Mouse (Mus musculus): ENCODE data around the gene Entpd2. TPM values are rescaled to one million over a fixed set of nuclear protein-coding genes. Genes with fewer than 3 reads are reported as not detected.

Gene Entpd2
- polyA plus RNA-seq, 1 experiment from 2014 or later: not detected

Other genes starting within 250 kb of the Entpd2 start
- 44.6 and 60.5 TPM in 2 replicates for gene Nrarp, start 215.1 kb upstream of the Entpd2 start, polyA plus RNA-seq (2014; fragmentation: Nextera tagmentation; extraction: Ambion mirVana)
- 0.94 and 2.4 TPM in 2 replicates for gene Tor4a, start 199.0 kb upstream of the Entpd2 start, polyA plus RNA-seq (2014; fragmentation: Nextera tagmentation; extraction: Ambion mirVana)
- 89.6 and 93.7 TPM in 2 replicates for gene Nelfb, start 184.4 kb upstream of the Entpd2 start, polyA plus RNA-seq (2014; fragmentation: Nextera tagmentation; extraction: Ambion mirVana)
- not detected in 2 replicates for gene Stpg3, start 181.2 kb upstream of the Entpd2 start, polyA plus RNA-seq (2014; fragmentation: Nextera tagmentation; extraction: Ambion mirVana)
- gene Fam166a, start 177.1 kb upstream of the Entpd2 start, polyA plus RNA-seq (2014; fragmentation: Nextera tagmentation; extraction: Ambion mirVana): not detected in 2 replicates
- gene Tubb4b, start 171.2 kb upstream of the Entpd2 start, polyA plus RNA-seq (2014; fragmentation: Nextera tagmentation; extraction: Ambion mirVana): 519 and 526 TPM in 2 replicates
- gene Slc34a3, start 161.5 kb upstream of the Entpd2 start, polyA plus RNA-seq (2014; fragmentation: Nextera tagmentation; extraction: Ambion mirVana): not detected in 2 replicates
- gene Rnf224, start 159.1 kb upstream of the Entpd2 start, polyA plus RNA-seq (2014; fragmentation: Nextera tagmentation; extraction: Ambion mirVana): not detected in 2 replicates
- 21.7 and 23.9 TPM in 2 replicates for gene Rnf208, start 153.6 kb upstream of the Entpd2 start, polyA plus RNA-seq (2014; fragmentation: Nextera tagmentation; extraction: Ambion mirVana)
- gene Cysrt1, start 153.4 kb upstream of the Entpd2 start, polyA plus RNA-seq (2014; fragmentation: Nextera tagmentation; extraction: Ambion mirVana): not detected in 2 replicates
- 4.3 and 4.9 TPM in 2 replicates for gene AL732309.1, start 149.0 kb upstream of the Entpd2 start, polyA plus RNA-seq (2014; fragmentation: Nextera tagmentation; extraction: Ambion mirVana)
- 12.2 and 14.6 TPM in 2 replicates for gene Tmem203, start 140.4 kb upstream of the Entpd2 start, polyA plus RNA-seq (2014; fragmentation: Nextera tagmentation; extraction: Ambion mirVana)
- 4.0 and 4.5 TPM in 2 replicates for gene Tprn, start 133.3 kb upstream of the Entpd2 start, polyA plus RNA-seq (2014; fragmentation: Nextera tagmentation; extraction: Ambion mirVana)
- 244 and 248 TPM in 2 replicates for gene Ssna1, start 123.4 kb upstream of the Entpd2 start, polyA plus RNA-seq (2014; fragmentation: Nextera tagmentation; extraction: Ambion mirVana)
- 107 and 110 TPM in 2 replicates for gene Anapc2, start 123.4 kb upstream of the Entpd2 start, polyA plus RNA-seq (2014; fragmentation: Nextera tagmentation; extraction: Ambion mirVana)
- gene Tmem210, start 107.7 kb upstream of the Entpd2 start, polyA plus RNA-seq (2014; fragmentation: Nextera tagmentation; extraction: Ambion mirVana): not detected in 2 replicates
- gene Lrrc26, start 106.0 kb upstream of the Entpd2 start, polyA plus RNA-seq (2014; fragmentation: Nextera tagmentation; extraction: Ambion mirVana): not detected in 2 replicates
- 3.6 and 3.9 TPM in 2 replicates for gene Grin1, start 76.7 kb upstream of the Entpd2 start, polyA plus RNA-seq (2014; fragmentation: Nextera tagmentation; extraction: Ambion mirVana)
- gene Man1b1, start 63.5 kb upstream of the Entpd2 start, polyA plus RNA-seq (2014; fragmentation: Nextera tagmentation; extraction: Ambion mirVana): 86.7 and 133 TPM in 2 replicates
- gene Dpp7, start 39.5 kb upstream of the Entpd2 start, polyA plus RNA-seq (2014; fragmentation: Nextera tagmentation; extraction: Ambion mirVana): 13.4 and 21.3 TPM in 2 replicates
- 4.1 and 6.5 TPM in 2 replicates for gene Uap1l1, start 30.2 kb upstream of the Entpd2 start, polyA plus RNA-seq (2014; fragmentation: Nextera tagmentation; extraction: Ambion mirVana)
- 41.0 and 45.2 TPM in 2 replicates for gene Sapcd2, start 23.6 kb upstream of the Entpd2 start, polyA plus RNA-seq (2014; fragmentation: Nextera tagmentation; extraction: Ambion mirVana)
- gene Npdc1, start 3.5 kb downstream of the Entpd2 start, polyA plus RNA-seq (2014; fragmentation: Nextera tagmentation; extraction: Ambion mirVana): 123 and 151 TPM in 2 replicates
- gene Fut7, start 27.4 kb downstream of the Entpd2 start, polyA plus RNA-seq (2014; fragmentation: Nextera tagmentation; extraction: Ambion mirVana): 0.11 TPM in 1 of 2 replicates, not detected in the other
- 3.5 and 3.7 TPM in 2 replicates for gene Abca2, start 32.8 kb downstream of the Entpd2 start, polyA plus RNA-seq (2014; fragmentation: Nextera tagmentation; extraction: Ambion mirVana)
- gene Clic3, start 61.0 kb downstream of the Entpd2 start, polyA plus RNA-seq (2014; fragmentation: Nextera tagmentation; extraction: Ambion mirVana): 0.57 TPM in 1 of 2 replicates, not detected in the other
- gene Paxx, start 65.2 kb downstream of the Entpd2 start, polyA plus RNA-seq (2014; fragmentation: Nextera tagmentation; extraction: Ambion mirVana): 27.6 and 28.0 TPM in 2 replicates
- gene Ptgds, start 74.2 kb downstream of the Entpd2 start, polyA plus RNA-seq (2014; fragmentation: Nextera tagmentation; extraction: Ambion mirVana): 0.39 and 0.64 TPM in 2 replicates
- not detected in 2 replicates for gene Lcn12, start 98.0 kb downstream of the Entpd2 start, polyA plus RNA-seq (2014; fragmentation: Nextera tagmentation; extraction: Ambion mirVana)
- 64.2 and 75.3 TPM in 2 replicates for gene Fbxw5, start 104.9 kb downstream of the Entpd2 start, polyA plus RNA-seq (2014; fragmentation: Nextera tagmentation; extraction: Ambion mirVana)
- 4.0 and 6.1 TPM in 2 replicates for gene C8g, start 105.8 kb downstream of the Entpd2 start, polyA plus RNA-seq (2014; fragmentation: Nextera tagmentation; extraction: Ambion mirVana)
- gene Traf2, start 151.1 kb downstream of the Entpd2 start, polyA plus RNA-seq (2014; fragmentation: Nextera tagmentation; extraction: Ambion mirVana): 25.3 and 32.3 TPM in 2 replicates
- gene Edf1, start 162.0 kb downstream of the Entpd2 start, polyA plus RNA-seq (2014; fragmentation: Nextera tagmentation; extraction: Ambion mirVana): 380 and 436 TPM in 2 replicates
- gene Mamdc4, start 179.0 kb downstream of the Entpd2 start, polyA plus RNA-seq (2014; fragmentation: Nextera tagmentation; extraction: Ambion mirVana): 3.0 and 4.2 TPM in 2 replicates
- 161 and 167 TPM in 2 replicates for gene Phpt1, start 179.3 kb downstream of the Entpd2 start, polyA plus RNA-seq (2014; fragmentation: Nextera tagmentation; extraction: Ambion mirVana)
- gene Ajm1, start 185.9 kb downstream of the Entpd2 start, polyA plus RNA-seq (2014; fragmentation: Nextera tagmentation; extraction: Ambion mirVana): 0.38 and 0.59 TPM in 2 replicates
- 53.3 and 55.3 TPM in 2 replicates for gene Rabl6, start 212.6 kb downstream of the Entpd2 start, polyA plus RNA-seq (2014; fragmentation: Nextera tagmentation; extraction: Ambion mirVana)
- 0.14 and 0.22 TPM in 2 replicates for gene Ccdc183, start 221.8 kb downstream of the Entpd2 start, polyA plus RNA-seq (2014; fragmentation: Nextera tagmentation; extraction: Ambion mirVana)
- gene Tmem141, start 226.1 kb downstream of the Entpd2 start, polyA plus RNA-seq (2014; fragmentation: Nextera tagmentation; extraction: Ambion mirVana): 17.6 and 18.0 TPM in 2 replicates
- 0.57 and 0.82 TPM in 2 replicates for gene Fcna, start 232.2 kb downstream of the Entpd2 start, polyA plus RNA-seq (2014; fragmentation: Nextera tagmentation; extraction: Ambion mirVana)

Data from hindbrain, embryonic 11.5 days (tissue).